Mouse (Mus musculus) kidney, adult 2 months (tissue): ENCODE results near the gene Ptprd.

Experiments used
- CTCF ChIP-seq: fragments of 200-500 bp; conservative IDR thresholded peaks from 2 replicates; pipeline ENCODE4 v1.5.1; 2011; ENCODE audit warnings: low read depth, mild to moderate bottlenecking, control low read depth, low read length, moderate library complexity, mixed read lengths; ENCODE audit not compliant: insufficient read depth, insufficient read length
- POLR2A ChIP-seq: fragments of 200-500 bp; IDR thresholded peaks from one replicate; pipeline ENCODE4 v1.6.1; 2011; ENCODE audit warnings: low read depth, low read length, control low read depth

DNA sequence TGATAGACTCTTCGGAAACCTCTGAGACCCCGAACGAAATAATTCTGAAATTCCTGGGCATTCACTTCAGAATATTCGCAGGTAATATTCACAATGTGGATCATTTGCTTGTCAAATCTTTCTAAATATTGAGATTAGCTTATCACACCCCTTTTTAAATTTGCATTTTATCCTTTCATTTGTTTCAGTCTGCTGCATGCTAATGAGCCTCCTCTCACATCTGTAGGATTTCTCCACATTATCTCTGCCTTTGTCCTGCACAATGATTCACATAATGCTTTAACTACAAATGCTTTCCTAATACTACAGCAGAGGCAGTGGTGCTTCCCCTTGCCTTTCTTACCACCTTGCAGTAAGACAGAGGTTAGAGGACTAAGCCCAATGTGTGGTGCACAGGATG, 229.7 kb downstream of the Ptprd start:
- TF ChIP-seq CTCF (no peak), POLR2A (no peak)
